Mouse (Mus musculus): ENCODE measurements around the gene Olfr1013. TPM values are rescaled to one million over a fixed set of nuclear protein-coding genes. Genes with fewer than 3 reads are reported as not detected.

Gene Olfr1013
- polyA plus RNA-seq (2016; fragmentation: Nextera tagmentation; extraction: Ambion mirVana), result not detected in 2 replicates

DNA sequence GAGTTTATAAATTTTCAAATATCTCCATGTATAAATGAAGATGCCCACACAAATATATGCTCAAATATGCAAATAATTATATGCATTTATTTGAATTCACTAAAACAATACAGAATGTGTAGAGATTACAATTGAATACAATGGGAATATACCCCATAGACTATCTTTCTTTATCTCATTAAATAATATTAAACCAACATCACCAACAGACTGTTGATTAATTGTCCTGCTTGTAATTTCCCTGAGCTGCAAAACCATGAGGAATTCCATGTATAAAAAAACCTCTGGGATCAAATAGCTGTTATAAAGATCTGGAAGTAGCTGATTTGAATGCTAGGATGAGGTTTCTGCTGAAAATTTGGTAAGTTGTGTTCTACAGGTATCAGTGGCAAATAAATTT lies at the start of gene Olfr1013:
Gene Olfr1013 (plus strand): TSS at position 301 of the 400 bp plus-strand sequence.
- H3K4me1 ChIP-seq, result no peaks in the 10 kb centered on the region
- H3K27me3 ChIP-seq, result no peaks in the 10 kb centered on the region
- no peak within 1 kb of the TSS for H3K9ac ChIP-seq
- no peaks in the 10 kb centered on the region for H3K36me3 ChIP-seq
- H3K9me3 ChIP-seq (replicated peaks), result no peaks in the 10 kb centered on the region
- no peak for ATAC-seq (ENCODE audit: low FRiP score)
- H3K4me2 ChIP-seq (replicated peaks), result no peak within 1 kb of the TSS
- no peak within 1 kb of the TSS for H3K4me3 ChIP-seq
- no peak within 1 kb of the TSS for H3K27ac ChIP-seq

DNA sequence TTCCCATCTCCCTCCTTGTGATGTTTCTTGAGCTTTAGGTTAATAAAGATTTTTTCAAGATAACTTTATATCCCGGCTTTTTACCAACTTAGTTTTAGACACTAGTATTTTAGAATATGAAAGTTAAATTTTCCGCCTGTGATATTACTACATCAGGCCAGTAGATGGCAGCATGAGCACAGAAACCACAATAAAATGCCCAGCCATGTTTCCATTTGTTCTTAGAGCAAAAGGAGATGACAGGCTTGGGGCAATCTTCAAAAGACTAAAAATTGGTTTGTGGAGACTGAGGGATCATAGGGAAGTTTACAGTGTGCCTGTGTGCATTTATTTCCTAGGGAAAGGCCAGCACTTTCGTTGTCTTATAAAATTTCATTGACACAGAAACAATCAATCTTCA lies 41.1 kb upstream of the Olfr1013 start:
- no peaks in the 10 kb centered on the region for H3K36me3 ChIP-seq
- ATAC-seq (ENCODE audit: low FRiP score), result no peak
- H3K4me3 ChIP-seq, result no peak overlapping the region
- no peaks in the 10 kb centered on the region for H3K9me3 ChIP-seq (replicated peaks)
- H3K9ac ChIP-seq, result no peak overlapping the region
- no peak overlapping the region for H3K27ac ChIP-seq
- 20% methylated on average over 3 of the region's 3 CpGs for WGBS
- H3K4me2 ChIP-seq (replicated peaks), result no peak overlapping the region
- no peaks in the 10 kb centered on the region for H3K27me3 ChIP-seq
- H3K4me1 ChIP-seq, result no peaks in the 10 kb centered on the region

DNA sequence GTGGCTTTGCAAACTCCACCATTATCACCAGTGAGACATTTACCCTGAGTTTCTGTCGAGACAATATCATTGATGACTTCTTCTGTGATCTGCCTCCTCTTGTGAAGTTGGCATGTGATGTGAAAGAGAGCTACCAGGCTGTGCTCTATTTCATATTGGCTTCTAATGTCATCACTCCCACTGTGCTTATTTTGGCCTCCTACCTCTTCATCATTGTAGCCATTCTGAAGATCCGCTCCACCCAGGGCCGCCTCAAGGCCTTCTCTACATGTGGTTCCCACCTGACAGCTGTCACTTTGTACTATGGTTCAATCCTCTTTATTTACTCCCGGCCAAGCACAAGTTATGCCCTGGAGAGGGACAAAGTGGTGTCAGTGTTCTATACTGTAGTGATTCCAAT lies 13.1 kb upstream of the Olfr1013 start:
- Histone ChIP-seq H3K27ac (no peak overlapping the region), H3K4me3 (no peak overlapping the region), H3K36me3 (no peaks in the 10 kb centered on the region), H3K27me3 (no peaks in the 10 kb centered on the region), H3K4me1 (no peaks in the 10 kb centered on the region), H3K9me3 (replicated peaks) (no peaks in the 10 kb centered on the region), H3K9ac (no peak overlapping the region), H3K4me2 (replicated peaks) (no peak overlapping the region)
- no peak for ATAC-seq (ENCODE audit: low FRiP score)
- 71% methylated on average over 4 of the region's 4 CpGs for WGBS

DNA sequence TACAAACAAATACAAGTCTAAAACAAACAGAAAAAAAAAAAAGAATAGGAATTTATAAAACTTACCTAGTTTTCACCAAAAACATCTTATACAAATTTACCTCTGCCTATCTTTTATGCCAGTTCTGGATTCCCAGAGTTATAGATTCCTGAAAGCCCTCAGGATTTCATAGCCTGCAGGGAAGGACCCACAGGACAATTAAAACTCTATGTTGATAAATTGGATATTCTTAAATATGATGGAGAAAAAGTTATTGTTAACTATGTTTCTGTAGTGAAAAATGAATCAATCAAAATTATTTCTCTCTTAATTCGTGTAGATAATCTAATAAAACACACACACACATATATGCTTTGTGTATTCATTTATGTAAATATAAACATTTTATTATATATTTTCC lies 4.2 kb upstream of the Olfr1013 start, which contains the start of gene Olfr1012:
Gene Olfr1012 (minus strand): TSS at position 101 of the 400 bp plus-strand sequence.
- Histone ChIP-seq H3K36me3 (no peaks in the 10 kb centered on the region), H3K4me2 (replicated peaks) (no peak within 1 kb of the TSS), H3K4me1 (no peaks in the 10 kb centered on the region), H3K27me3 (no peaks in the 10 kb centered on the region), H3K4me3 (no peak within 1 kb of the TSS), H3K27ac (no peak within 1 kb of the TSS), H3K9me3 (replicated peaks) (no peaks in the 10 kb centered on the region), H3K9ac (no peak within 1 kb of the TSS)
- ATAC-seq (ENCODE audit: low FRiP score), result no peak
- WGBS, result 71% methylated on average over 1 of the region's 1 CpGs

DNA sequence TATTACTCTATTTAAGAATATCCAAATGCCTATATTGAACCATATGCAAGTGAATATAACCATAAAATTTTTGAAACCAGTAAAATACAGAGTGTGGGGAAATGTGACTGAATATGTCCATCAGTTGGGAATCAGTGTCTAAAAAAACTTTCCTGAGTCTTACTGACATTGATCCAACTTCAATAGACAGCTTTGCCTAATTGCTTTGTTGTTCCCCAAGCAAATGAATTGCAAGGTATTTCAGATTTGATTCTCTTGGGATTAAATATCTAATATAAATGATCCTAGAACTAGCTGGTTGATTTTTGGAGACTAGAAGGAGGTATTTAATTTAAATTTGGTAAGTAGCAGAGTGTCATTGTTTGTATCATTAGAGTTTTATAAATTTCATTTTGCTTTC lies 5.5 kb downstream of the Olfr1013 start, which contains the start of gene Olfr1014:
Gene Olfr1014 (plus strand): TSS at position 301 of the 400 bp plus-strand sequence.
- no peaks in the 10 kb centered on the region for H3K9me3 ChIP-seq (replicated peaks)
- H3K27me3 ChIP-seq, result no peaks in the 10 kb centered on the region
- no peak within 1 kb of the TSS for H3K4me3 ChIP-seq
- no peaks in the 10 kb centered on the region for H3K4me1 ChIP-seq
- H3K4me2 ChIP-seq (replicated peaks), result no peak within 1 kb of the TSS
- H3K36me3 ChIP-seq, result no peaks in the 10 kb centered on the region
- no peak for ATAC-seq (ENCODE audit: low FRiP score)
- no peak within 1 kb of the TSS for H3K27ac ChIP-seq
- H3K9ac ChIP-seq, result no peak within 1 kb of the TSS

DNA sequence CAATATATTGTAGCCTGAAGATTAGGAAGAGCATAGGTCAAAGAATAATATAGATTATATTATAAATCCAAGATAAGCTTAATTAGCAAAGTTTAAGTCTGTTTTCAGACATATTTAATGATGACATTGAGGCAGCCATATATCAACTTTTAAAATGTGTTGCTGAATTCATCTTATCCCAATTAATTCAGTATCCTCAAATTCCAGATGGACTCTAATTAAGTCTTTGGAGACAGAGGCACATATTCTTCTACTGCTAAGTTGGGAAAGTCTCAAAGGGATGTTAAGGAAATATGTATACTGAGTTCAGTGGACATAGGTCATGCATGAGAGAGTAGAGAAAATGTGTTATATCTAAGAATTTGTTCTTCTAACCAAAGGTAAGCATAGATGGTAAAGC lies 14.8 kb downstream of the Olfr1013 start, which contains the start of gene Olfr1015:
Gene Olfr1015 (plus strand): TSS at position 301 of the 400 bp plus-strand sequence.
- Histone ChIP-seq H3K27me3 (no peaks in the 10 kb centered on the region), H3K4me1 (no peaks in the 10 kb centered on the region), H3K4me2 (replicated peaks) (no peak within 1 kb of the TSS), H3K27ac (no peak within 1 kb of the TSS), H3K4me3 (no peak within 1 kb of the TSS), H3K9ac (no peak within 1 kb of the TSS), H3K36me3 (no peaks in the 10 kb centered on the region), H3K9me3 (replicated peaks) (no peaks in the 10 kb centered on the region)
- no peak for ATAC-seq (ENCODE audit: low FRiP score)

DNA sequence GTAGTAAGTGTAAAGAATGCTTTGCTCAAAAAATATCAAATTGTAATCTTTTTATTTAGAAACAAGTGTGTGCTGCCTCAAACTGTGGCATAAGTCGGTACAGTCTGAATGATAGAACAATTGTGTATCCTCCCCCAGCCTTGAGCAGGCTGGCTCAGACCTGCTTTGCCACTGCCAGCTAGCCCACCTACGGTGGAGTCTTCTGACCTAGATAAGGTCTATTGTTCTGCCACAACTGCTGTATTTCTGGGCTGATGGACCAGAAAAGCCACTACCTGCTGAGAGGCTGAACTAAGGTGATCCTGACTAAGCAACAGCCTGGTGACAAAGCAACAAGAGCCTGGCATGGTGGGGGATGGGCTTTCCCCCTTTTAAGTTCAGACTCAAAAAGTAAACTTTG lies 25.4 kb downstream of the Olfr1013 start:
- Histone ChIP-seq H3K9ac (no peak overlapping the region), H3K27me3 (no peaks in the 10 kb centered on the region), H3K36me3 (no peaks in the 10 kb centered on the region), H3K27ac (no peak overlapping the region), H3K4me3 (no peak overlapping the region), H3K4me2 (replicated peaks) (no peak overlapping the region), H3K9me3 (replicated peaks) (no peaks in the 10 kb centered on the region), H3K4me1 (no peaks in the 10 kb centered on the region)
- ATAC-seq (ENCODE audit: low FRiP score), result no peak
- WGBS, result 36% methylated on average over 2 of the region's 2 CpGs

DNA sequence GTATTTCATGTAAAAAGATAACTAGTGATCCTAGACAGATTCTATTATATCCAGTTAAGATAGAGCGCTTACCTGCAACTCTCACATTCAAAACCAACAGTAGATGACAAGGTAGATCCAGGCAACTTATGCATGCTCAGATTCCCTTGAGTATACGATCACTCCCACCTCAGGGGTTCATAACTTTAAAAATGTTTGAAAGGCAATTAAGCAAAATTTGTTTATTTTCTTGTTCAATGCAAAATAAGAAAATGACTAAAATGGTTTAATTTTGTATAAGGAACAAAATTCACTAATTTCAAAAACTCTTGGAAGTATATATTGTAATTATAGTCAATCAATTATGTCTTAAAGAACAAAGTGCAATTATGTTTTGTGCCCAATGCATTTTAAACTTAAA lies 35.5 kb downstream of the Olfr1013 start, which contains the start of gene Olfr1016:
Gene Olfr1016 (minus strand): TSS at position 101 of the 400 bp plus-strand sequence.
- Histone ChIP-seq H3K27ac (no peak within 1 kb of the TSS), H3K9ac (no peak within 1 kb of the TSS), H3K36me3 (no peaks in the 10 kb centered on the region), H3K4me1 (no peaks in the 10 kb centered on the region), H3K9me3 (replicated peaks) (no peaks in the 10 kb centered on the region), H3K27me3 (no peaks in the 10 kb centered on the region), H3K4me3 (no peak within 1 kb of the TSS), H3K4me2 (replicated peaks) (no peak within 1 kb of the TSS)
- no peak for ATAC-seq (ENCODE audit: low FRiP score)
- WGBS, result 96% methylated on average over 2 of the region's 2 CpGs

DNA sequence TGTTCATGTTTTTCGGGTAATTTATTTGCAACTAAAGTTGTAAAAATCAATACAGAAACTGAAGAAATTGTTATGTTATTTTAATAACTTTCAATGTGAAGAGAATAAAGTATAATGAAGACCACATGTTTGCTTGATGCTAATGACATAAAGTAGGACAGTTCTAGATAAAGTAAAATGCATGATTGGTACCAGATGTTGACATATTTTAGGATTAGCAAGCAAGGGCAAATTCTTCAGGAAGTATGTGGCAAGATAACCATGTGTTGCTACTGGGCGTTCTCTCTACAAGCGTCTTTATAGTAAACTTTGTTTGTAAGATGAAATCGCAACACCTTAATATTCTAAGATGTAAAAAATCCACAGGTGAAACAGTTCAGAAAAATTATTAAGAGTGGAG lies 37.6 kb downstream of the Olfr1013 start:
- no peak overlapping the region for H3K27ac ChIP-seq
- H3K4me2 ChIP-seq (replicated peaks), result no peak overlapping the region
- H3K9me3 ChIP-seq (replicated peaks), result no peaks in the 10 kb centered on the region
- no peak overlapping the region for H3K4me3 ChIP-seq
- no peaks in the 10 kb centered on the region for H3K27me3 ChIP-seq
- no peak for ATAC-seq (ENCODE audit: low FRiP score)
- H3K9ac ChIP-seq, result no peak overlapping the region
- H3K36me3 ChIP-seq, result no peaks in the 10 kb centered on the region
- WGBS, result 84% methylated on average over 4 of the region's 4 CpGs
- H3K4me1 ChIP-seq, result no peaks in the 10 kb centered on the region

DNA sequence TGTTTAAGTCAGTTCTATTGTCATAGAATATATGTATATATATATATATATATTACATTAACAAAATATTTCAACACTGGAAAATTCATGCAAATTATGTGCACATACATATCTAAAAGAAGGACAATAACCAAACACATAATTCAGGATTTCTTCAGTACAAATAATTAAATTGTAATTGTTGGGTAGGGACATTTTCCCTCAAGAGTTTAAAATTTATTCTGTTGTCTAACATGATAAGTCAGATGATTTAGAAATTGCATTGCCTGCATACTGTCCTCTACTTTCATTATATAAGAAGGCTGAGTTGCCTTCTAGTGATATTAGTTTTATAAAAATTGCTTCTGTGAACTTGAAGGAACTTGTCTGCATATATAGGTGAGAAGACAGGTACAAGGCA lies 51.3 kb downstream of the Olfr1013 start, which contains the start of gene Olfr1018:
Gene Olfr1018 (plus strand): TSS at position 301 of the 400 bp plus-strand sequence.
- Histone ChIP-seq H3K36me3 (no peaks in the 10 kb centered on the region), H3K9me3 (replicated peaks) (no peaks in the 10 kb centered on the region), H3K4me1 (no peaks in the 10 kb centered on the region), H3K4me2 (replicated peaks) (no peak within 1 kb of the TSS), H3K27me3 (no peaks in the 10 kb centered on the region), H3K9ac (no peak within 1 kb of the TSS), H3K4me3 (no peak within 1 kb of the TSS), H3K27ac (no peak within 1 kb of the TSS)
- ATAC-seq (ENCODE audit: low FRiP score), result no peak

Other genes with a start within 250 kb of the Olfr1013 start
- 0.09 TPM in 1 of 2 replicates, not detected in the other for gene 4833423E24Rik, start 248.1 kb upstream of the Olfr1013 start, polyA plus RNA-seq (2016; fragmentation: Nextera tagmentation; extraction: Ambion mirVana)
- not detected in 2 replicates for gene Olfr996, start 187.9 kb upstream of the Olfr1013 start, polyA plus RNA-seq (2016; fragmentation: Nextera tagmentation; extraction: Ambion mirVana)
- not detected in 2 replicates for gene Olfr998, start 178.2 kb upstream of the Olfr1013 start, polyA plus RNA-seq (2016; fragmentation: Nextera tagmentation; extraction: Ambion mirVana)
- not detected in 2 replicates for gene Olfr1000, start 155.2 kb upstream of the Olfr1013 start, polyA plus RNA-seq (2016; fragmentation: Nextera tagmentation; extraction: Ambion mirVana)
- gene Olfr1002, start 116.4 kb upstream of the Olfr1013 start, polyA plus RNA-seq (2016; fragmentation: Nextera tagmentation; extraction: Ambion mirVana), result not detected in 2 replicates
- gene Olfr154, start 102.6 kb upstream of the Olfr1013 start, polyA plus RNA-seq (2016; fragmentation: Nextera tagmentation; extraction: Ambion mirVana), result not detected in 2 replicates
- not detected in 2 replicates for gene Olfr1006, start 88.3 kb upstream of the Olfr1013 start, polyA plus RNA-seq (2016; fragmentation: Nextera tagmentation; extraction: Ambion mirVana)
- gene Olfr1008, start 77.7 kb upstream of the Olfr1013 start, polyA plus RNA-seq (2016; fragmentation: Nextera tagmentation; extraction: Ambion mirVana), result not detected in 2 replicates
- not detected in 2 replicates for gene Olfr1009, start 51.7 kb upstream of the Olfr1013 start, polyA plus RNA-seq (2016; fragmentation: Nextera tagmentation; extraction: Ambion mirVana)
- not detected in 2 replicates for gene Olfr1012, start 4.3 kb upstream of the Olfr1013 start, polyA plus RNA-seq (2016; fragmentation: Nextera tagmentation; extraction: Ambion mirVana)
- gene Olfr1014, start 5.6 kb downstream of the Olfr1013 start, polyA plus RNA-seq (2016; fragmentation: Nextera tagmentation; extraction: Ambion mirVana), result not detected in 2 replicates
- gene Olfr1015, start 14.9 kb downstream of the Olfr1013 start, polyA plus RNA-seq (2016; fragmentation: Nextera tagmentation; extraction: Ambion mirVana), result not detected in 2 replicates
- gene Olfr1016, start 35.4 kb downstream of the Olfr1013 start, polyA plus RNA-seq (2016; fragmentation: Nextera tagmentation; extraction: Ambion mirVana), result not detected in 2 replicates
- not detected in 2 replicates for gene Olfr1018, start 51.4 kb downstream of the Olfr1013 start, polyA plus RNA-seq (2016; fragmentation: Nextera tagmentation; extraction: Ambion mirVana)
- gene Olfr1019, start 78.4 kb downstream of the Olfr1013 start, polyA plus RNA-seq (2016; fragmentation: Nextera tagmentation; extraction: Ambion mirVana), result not detected in 2 replicates
- gene Olfr1020, start 79.9 kb downstream of the Olfr1013 start, polyA plus RNA-seq (2016; fragmentation: Nextera tagmentation; extraction: Ambion mirVana), result not detected in 2 replicates
- not detected in 2 replicates for gene Olfr1022, start 101.5 kb downstream of the Olfr1013 start, polyA plus RNA-seq (2016; fragmentation: Nextera tagmentation; extraction: Ambion mirVana)
- gene Olfr1023, start 118.5 kb downstream of the Olfr1013 start, polyA plus RNA-seq (2016; fragmentation: Nextera tagmentation; extraction: Ambion mirVana), result not detected in 2 replicates
- not detected in 2 replicates for gene Olfr1024, start 138.0 kb downstream of the Olfr1013 start, polyA plus RNA-seq (2016; fragmentation: Nextera tagmentation; extraction: Ambion mirVana)
- gene Olfr1025-ps1, start 148.1 kb downstream of the Olfr1013 start, polyA plus RNA-seq (2016; fragmentation: Nextera tagmentation; extraction: Ambion mirVana), result not detected in 2 replicates
- gene Olfr1026, start 154.5 kb downstream of the Olfr1013 start, polyA plus RNA-seq (2016; fragmentation: Nextera tagmentation; extraction: Ambion mirVana), result not detected in 2 replicates
- not detected in 2 replicates for gene Olfr1028, start 183.3 kb downstream of the Olfr1013 start, polyA plus RNA-seq (2016; fragmentation: Nextera tagmentation; extraction: Ambion mirVana)
- gene Olfr1029, start 206.8 kb downstream of the Olfr1013 start, polyA plus RNA-seq (2016; fragmentation: Nextera tagmentation; extraction: Ambion mirVana), result not detected in 2 replicates
- not detected in 2 replicates for gene Olfr1030, start 212.2 kb downstream of the Olfr1013 start, polyA plus RNA-seq (2016; fragmentation: Nextera tagmentation; extraction: Ambion mirVana)
- gene Olfr1031, start 223.2 kb downstream of the Olfr1013 start, polyA plus RNA-seq (2016; fragmentation: Nextera tagmentation; extraction: Ambion mirVana), result not detected in 2 replicates
- not detected in 2 replicates for gene Olfr1032, start 238.4 kb downstream of the Olfr1013 start, polyA plus RNA-seq (2016; fragmentation: Nextera tagmentation; extraction: Ambion mirVana)